Mouse (Mus musculus): ENCODE data around the gene Arl1.
"Not testable (repeated sequence)": the region's sequence is repeated elsewhere in the genome, so short reads cannot be mapped to it uniquely, and the experiment has no call there.

The Arl1 gene

DNA sequence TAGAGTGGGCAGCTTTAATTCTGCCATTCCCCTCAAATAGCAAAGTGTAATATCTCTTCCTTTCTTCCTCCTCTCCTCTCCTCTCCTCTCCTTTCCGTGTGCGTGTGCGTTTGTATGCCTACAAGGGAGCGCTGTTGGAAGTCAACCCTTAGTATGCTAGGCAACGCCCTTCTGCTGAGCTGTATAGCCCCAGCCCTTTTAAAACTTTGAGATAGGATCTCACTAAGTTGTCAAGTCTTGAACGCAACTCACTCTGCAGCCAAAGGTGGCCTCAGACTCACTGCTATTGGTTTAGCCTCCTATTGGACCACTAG, 1.6 kb downstream of the Arl1 start:
- Histone ChIP-seq H3K4me1 (replicated peaks; ENCODE audit: low read depth, low read length) (peaks cover 16% of the 10 kb centered on the region), H3K36me3 (ENCODE audit: insufficient read depth, low read length) (peaks cover 27% of the 10 kb centered on the region), H3K9me3 (ENCODE audit: low read length) (no peaks in the 10 kb centered on the region), H3K27me3 (ENCODE audit: insufficient read depth, low read length) (peaks cover 15% of the 10 kb centered on the region; the same call in 1 of the 2 replicates), H3K4me3 (replicated peaks; ENCODE audit: low read length) (peak overlapping the region; percentile 96)
- TF ChIP-seq NANOG (IDR thresholded peaks at IDR 0.05; ENCODE audit: borderline replicate concordance, low read length) (no peak), POU5F1 (IDR thresholded peaks at IDR 0.05; ENCODE audit: borderline replicate concordance, low read length) (no peak), CTCF (conservative IDR thresholded peaks at IDR 0.05; ENCODE audit: low read length) (no peak)

DNA sequence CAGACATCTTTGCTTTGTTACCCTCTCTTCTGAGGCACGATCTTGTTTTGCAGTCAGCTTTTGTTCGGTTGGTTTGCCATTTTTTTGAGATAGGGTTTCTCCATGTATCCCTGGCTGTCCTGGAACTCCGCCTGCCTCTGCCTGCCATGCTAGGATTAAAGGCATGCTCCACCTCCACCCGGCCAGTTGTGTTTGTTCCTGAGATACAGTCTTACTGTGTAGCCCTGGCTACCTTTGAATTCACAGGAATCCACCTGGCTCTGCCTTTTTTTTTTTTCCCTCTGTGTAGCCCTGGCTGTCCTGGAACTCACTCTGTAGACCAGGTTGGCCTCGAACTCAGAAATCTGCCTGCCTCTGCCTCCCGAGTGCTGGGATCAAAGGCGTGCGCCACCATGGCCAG, 8.4 kb downstream of the Arl1 start:
- not testable (repeated sequence) for H3K27me3 ChIP-seq (ENCODE audit: insufficient read depth, low read length); H3K4me3 ChIP-seq (replicated peaks; ENCODE audit: low read length)
- Histone ChIP-seq H3K36me3 (ENCODE audit: insufficient read depth, low read length) (peaks cover 78% of the 10 kb centered on the region), H3K9me3 (ENCODE audit: low read length) (peaks cover 18% of the 10 kb centered on the region), H3K4me1 (replicated peaks; ENCODE audit: low read depth, low read length) (peaks cover 10% of the 10 kb centered on the region; the same call in 1 of the 2 replicates)

DNA sequence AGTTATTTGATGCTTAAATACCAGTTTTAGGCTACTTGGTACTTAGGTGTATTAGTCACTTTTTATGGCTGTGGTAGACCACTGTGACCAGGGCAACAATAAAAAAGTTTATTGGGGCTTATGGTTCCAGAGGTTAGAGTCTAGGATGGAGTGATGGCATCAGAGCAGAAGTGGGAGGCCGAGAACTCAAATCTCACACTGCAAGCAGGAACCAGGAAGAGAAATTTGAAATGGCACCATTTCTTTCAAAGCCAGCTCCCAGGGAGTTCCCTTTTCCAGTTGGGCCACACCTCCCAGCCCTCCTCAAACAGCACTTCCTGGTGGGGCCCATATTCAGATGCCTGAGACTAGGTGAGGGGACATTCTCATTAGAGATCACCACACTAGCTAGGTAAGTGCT, 9.2 kb downstream of the Arl1 start:
- no peak for TF ChIP-seq POU5F1 (IDR thresholded peaks at IDR 0.05; ENCODE audit: borderline replicate concordance, low read length)
- TF ChIP-seq NANOG (IDR thresholded peaks at IDR 0.05; ENCODE audit: borderline replicate concordance, low read length): no peak
- no peak for TF ChIP-seq CTCF (conservative IDR thresholded peaks at IDR 0.05; ENCODE audit: low read length)
- Histone ChIP-seq H3K9me3 (ENCODE audit: low read length) (peaks cover 18% of the 10 kb centered on the region), H3K4me1 (replicated peaks; ENCODE audit: low read depth, low read length) (peaks cover 10% of the 10 kb centered on the region; the same call in 1 of the 2 replicates), H3K27me3 (ENCODE audit: insufficient read depth, low read length) (no peaks in the 10 kb centered on the region), H3K36me3 (ENCODE audit: insufficient read depth, low read length) (peaks cover 79% of the 10 kb centered on the region), H3K4me3 (replicated peaks; ENCODE audit: low read length) (no peak overlapping the region)

DNA sequence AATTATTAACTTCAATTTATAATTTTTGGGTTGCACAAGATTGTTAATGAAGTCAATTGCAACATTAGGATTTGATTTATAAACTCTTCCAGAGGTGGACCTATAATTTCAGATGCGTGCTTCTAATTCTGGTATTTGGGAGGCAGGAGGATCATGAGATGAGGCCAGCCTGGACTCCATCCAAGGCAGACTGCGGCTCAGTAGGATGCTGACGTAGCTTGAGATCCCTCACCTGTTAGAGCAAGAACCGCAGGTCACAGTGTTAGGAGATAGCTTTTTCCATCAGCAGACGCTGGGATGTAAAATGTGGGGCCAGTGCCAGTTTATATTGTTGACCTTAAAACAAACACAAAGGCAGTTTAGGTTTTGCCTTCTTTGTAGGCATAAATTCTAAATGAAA, 10.1 kb downstream of the Arl1 start:
- no peak overlapping the region for H3K4me3 ChIP-seq (replicated peaks; ENCODE audit: low read length)
- H3K36me3 ChIP-seq (ENCODE audit: insufficient read depth, low read length): peaks cover 83% of the 10 kb centered on the region
- TF ChIP-seq CTCF (conservative IDR thresholded peaks at IDR 0.05; ENCODE audit: low read length): no peak
- no peak for TF ChIP-seq POU5F1 (IDR thresholded peaks at IDR 0.05; ENCODE audit: borderline replicate concordance, low read length)
- peaks cover 10% of the 10 kb centered on the region; the same call in 1 of the 2 replicates for H3K4me1 ChIP-seq (replicated peaks; ENCODE audit: low read depth, low read length)
- H3K9me3 ChIP-seq (ENCODE audit: low read length): peaks cover 18% of the 10 kb centered on the region
- no peaks in the 10 kb centered on the region for H3K27me3 ChIP-seq (ENCODE audit: insufficient read depth, low read length)

DNA sequence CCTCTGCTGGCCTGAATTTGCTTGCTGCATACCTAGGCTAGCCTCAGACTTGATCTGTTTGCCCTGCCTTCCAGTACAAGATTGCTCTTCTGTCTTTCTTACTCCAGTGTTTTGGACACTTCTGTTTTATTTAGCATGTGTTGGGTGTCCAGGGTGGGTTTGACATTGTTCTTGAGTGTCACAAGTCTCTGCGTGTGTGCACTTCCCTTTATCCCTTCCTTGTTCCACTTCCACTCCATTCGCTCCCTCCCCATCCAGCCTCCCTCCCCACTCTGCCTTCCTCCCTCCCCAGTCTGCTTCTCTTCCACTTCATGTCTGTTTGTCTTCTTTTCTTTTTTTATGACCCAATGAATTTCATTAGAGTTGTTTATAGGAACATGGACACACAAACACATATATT, 10.8 kb downstream of the Arl1 start:
- Histone ChIP-seq H3K4me3 (replicated peaks; ENCODE audit: low read length) (no peak overlapping the region), H3K4me1 (replicated peaks; ENCODE audit: low read depth, low read length) (peaks cover 10% of the 10 kb centered on the region; the same call in 1 of the 2 replicates), H3K36me3 (ENCODE audit: insufficient read depth, low read length) (peaks cover 81% of the 10 kb centered on the region), H3K9me3 (ENCODE audit: low read length) (peaks cover 18% of the 10 kb centered on the region), H3K27me3 (ENCODE audit: insufficient read depth, low read length) (no peaks in the 10 kb centered on the region)
- TF ChIP-seq NANOG (IDR thresholded peaks at IDR 0.05; ENCODE audit: borderline replicate concordance, low read length) (no peak), POU5F1 (IDR thresholded peaks at IDR 0.05; ENCODE audit: borderline replicate concordance, low read length) (no peak), CTCF (conservative IDR thresholded peaks at IDR 0.05; ENCODE audit: low read length) (no peak)

DNA sequence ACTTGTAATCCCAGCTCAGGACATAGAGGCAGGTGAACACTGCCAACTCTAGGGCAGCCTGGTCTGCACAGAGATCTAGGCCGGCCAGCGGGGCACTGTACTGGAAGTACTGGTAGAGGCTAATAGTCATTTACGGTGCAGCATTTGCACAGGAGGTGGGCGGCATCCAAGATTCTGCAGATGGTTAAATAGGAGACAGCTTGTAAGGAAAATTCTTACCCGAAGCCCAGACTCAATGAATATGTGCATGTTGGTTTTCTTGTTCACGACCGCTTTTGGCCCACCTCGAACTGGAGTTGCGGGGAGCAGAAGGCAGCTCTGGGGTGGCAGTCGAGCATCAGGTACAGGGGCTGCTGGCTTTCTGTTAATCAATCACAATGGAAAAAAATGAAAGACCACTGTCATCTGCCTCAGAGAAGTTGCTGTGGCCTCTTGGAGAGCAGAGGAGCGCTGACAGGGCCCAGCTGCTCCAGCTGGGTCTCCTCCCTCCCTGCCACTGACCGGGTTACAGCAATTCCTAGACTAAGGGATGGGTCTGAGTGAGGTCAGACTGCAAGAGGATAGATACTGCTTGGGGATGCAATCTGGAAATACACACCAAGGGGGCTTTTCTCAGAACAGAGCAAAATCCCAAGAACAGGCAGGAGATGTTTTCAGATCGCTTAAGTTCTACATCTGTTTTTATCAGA, 31.0 kb downstream of the Arl1 start:
- H3K36me3 ChIP-seq (ENCODE audit: insufficient read depth, low read length): peaks cover 100% of the 10 kb centered on the region
- TF ChIP-seq NANOG (IDR thresholded peaks at IDR 0.05; ENCODE audit: borderline replicate concordance, low read length) (no peak), CTCF (conservative IDR thresholded peaks at IDR 0.05; ENCODE audit: low read length) (no peak), POU5F1 (IDR thresholded peaks at IDR 0.05; ENCODE audit: borderline replicate concordance, low read length) (no peak)
- H3K27me3 ChIP-seq (ENCODE audit: insufficient read depth, low read length): no peaks in the 10 kb centered on the region
- no peaks in the 10 kb centered on the region for H3K4me1 ChIP-seq (replicated peaks; ENCODE audit: low read depth, low read length)
- H3K4me3 ChIP-seq (replicated peaks; ENCODE audit: low read length): no peak overlapping the region
- no peaks in the 10 kb centered on the region for H3K9me3 ChIP-seq (ENCODE audit: low read length)

DNA sequence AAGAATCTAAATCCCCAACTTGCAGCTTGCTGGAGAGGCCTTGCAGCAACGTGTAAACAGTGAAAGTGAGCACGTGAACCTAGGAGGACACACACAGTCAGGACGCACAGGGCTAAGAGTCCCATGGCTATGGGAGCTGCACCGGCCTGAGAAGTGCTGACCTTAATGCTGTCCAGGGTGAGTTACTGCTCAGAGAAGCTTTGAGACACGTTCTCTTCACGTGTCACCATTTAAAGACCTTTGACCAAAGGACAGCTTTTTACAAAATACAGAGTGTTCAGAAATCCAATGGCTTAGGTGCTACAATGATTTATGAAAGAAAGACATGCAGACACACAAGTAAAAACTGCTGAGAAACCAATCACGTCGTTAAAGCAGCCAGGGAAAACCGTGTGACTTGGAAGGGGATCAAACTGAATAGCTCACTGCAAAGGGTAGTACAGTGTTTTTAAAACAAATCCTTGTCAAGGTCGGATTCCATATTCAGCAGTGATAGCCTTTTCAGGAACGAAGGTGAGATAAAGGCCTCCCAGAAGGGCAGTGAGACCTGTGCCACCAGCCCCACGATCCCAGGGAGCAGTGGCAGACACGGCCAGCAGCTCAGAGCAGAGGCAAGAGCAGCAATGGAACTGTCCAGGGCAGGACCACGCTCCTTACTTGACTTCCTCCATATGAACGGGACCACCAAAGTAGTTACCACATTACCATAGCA, 34.9 kb downstream of the Arl1 start:
- Histone ChIP-seq H3K4me1 (replicated peaks; ENCODE audit: low read depth, low read length) (no peaks in the 10 kb centered on the region), H3K4me3 (replicated peaks; ENCODE audit: low read length) (no peak overlapping the region), H3K27me3 (ENCODE audit: insufficient read depth, low read length) (no peaks in the 10 kb centered on the region), H3K9me3 (ENCODE audit: low read length) (no peaks in the 10 kb centered on the region), H3K36me3 (ENCODE audit: insufficient read depth, low read length) (peaks cover 100% of the 10 kb centered on the region)
- no peak for TF ChIP-seq CTCF (conservative IDR thresholded peaks at IDR 0.05; ENCODE audit: low read length)
- no peak for TF ChIP-seq POU5F1 (IDR thresholded peaks at IDR 0.05; ENCODE audit: borderline replicate concordance, low read length)
- no peak for TF ChIP-seq NANOG (IDR thresholded peaks at IDR 0.05; ENCODE audit: borderline replicate concordance, low read length)

DNA sequence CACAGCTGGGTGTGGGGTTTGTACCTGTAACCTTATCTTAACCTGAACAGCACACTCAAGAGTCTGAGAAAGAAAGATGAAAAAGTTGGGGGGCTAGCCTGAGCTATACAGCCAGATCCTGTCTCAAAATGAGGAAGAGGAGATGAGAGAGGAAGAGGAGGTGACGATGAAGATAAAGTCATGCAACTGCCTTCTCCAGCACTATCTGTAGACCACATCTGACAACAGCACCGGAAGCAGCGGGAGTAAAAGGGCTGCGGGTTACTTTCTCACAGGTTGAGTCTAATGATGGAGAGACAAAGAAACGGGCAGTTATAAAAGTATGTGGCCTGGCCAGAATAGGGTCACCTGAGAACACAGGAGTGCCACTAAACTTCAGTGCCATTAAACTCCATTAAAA, 38.3 kb downstream of the Arl1 start:
- Histone ChIP-seq H3K4me1 (replicated peaks; ENCODE audit: low read depth, low read length) (no peaks in the 10 kb centered on the region), H3K36me3 (ENCODE audit: insufficient read depth, low read length) (peaks cover 100% of the 10 kb centered on the region), H3K4me3 (replicated peaks; ENCODE audit: low read length) (no peak overlapping the region), H3K9me3 (ENCODE audit: low read length) (no peaks in the 10 kb centered on the region), H3K27me3 (ENCODE audit: insufficient read depth, low read length) (no peaks in the 10 kb centered on the region)
- TF ChIP-seq NANOG (IDR thresholded peaks at IDR 0.05; ENCODE audit: borderline replicate concordance, low read length) (no peak), POU5F1 (IDR thresholded peaks at IDR 0.05; ENCODE audit: borderline replicate concordance, low read length) (no peak), CTCF (conservative IDR thresholded peaks at IDR 0.05; ENCODE audit: low read length) (no peak)

DNA sequence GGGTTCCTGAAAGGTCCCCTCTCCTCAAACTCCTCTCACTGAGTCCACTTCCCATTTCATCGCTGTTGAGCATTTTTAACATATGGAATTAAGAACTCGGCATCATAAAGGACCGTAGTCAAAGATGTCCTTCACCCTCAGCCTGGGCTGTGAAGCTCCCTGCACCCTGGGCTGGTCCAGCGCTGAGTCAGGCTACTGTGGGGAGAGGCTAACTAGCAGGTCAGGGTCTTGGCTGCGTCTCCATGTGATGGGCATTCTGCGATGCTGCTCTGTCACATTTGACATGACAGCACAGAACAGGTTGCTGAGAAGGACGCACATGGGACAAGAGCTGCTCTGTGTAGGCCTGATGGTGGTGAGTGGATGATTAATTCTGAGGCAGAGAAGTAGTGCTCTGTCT, 39.0 kb downstream of the Arl1 start:
- no peaks in the 10 kb centered on the region for H3K4me1 ChIP-seq (replicated peaks; ENCODE audit: low read depth, low read length)
- no peaks in the 10 kb centered on the region for H3K9me3 ChIP-seq (ENCODE audit: low read length)
- H3K4me3 ChIP-seq (replicated peaks; ENCODE audit: low read length): no peak overlapping the region
- H3K27me3 ChIP-seq (ENCODE audit: insufficient read depth, low read length): no peaks in the 10 kb centered on the region
- TF ChIP-seq CTCF (conservative IDR thresholded peaks at IDR 0.05; ENCODE audit: low read length): no peak
- no peak for TF ChIP-seq NANOG (IDR thresholded peaks at IDR 0.05; ENCODE audit: borderline replicate concordance, low read length)
- TF ChIP-seq POU5F1 (IDR thresholded peaks at IDR 0.05; ENCODE audit: borderline replicate concordance, low read length): no peak
- H3K36me3 ChIP-seq (ENCODE audit: insufficient read depth, low read length): peaks cover 100% of the 10 kb centered on the region

DNA sequence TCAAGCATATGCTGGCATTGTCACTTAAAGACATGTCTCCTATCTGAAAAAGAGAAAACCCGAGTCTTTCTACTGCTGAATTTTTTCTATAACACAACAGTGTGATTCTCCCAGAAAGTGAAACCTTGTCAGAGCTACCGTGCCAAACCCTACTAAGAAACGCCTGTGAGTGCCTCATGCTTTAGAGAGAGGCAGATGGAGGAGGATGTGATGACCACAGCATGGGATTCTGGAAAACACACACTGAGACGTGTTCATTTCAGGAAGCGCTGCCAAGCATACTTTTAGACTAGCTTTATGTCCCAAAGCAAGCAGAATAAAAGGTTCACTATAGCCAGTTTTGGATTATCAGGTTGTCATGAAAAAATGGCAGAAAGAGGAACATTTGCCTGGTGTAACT, 42.3 kb downstream of the Arl1 start:
- not testable (repeated sequence) for H3K4me1 ChIP-seq (replicated peaks; ENCODE audit: low read depth, low read length)

More for the DNA sequence above, 42.3 kb downstream of the Arl1 start:
- H3K27me3 ChIP-seq (ENCODE audit: insufficient read depth, low read length); H3K9me3 ChIP-seq (ENCODE audit: low read length); H3K4me3 ChIP-seq (replicated peaks; ENCODE audit: low read length): not testable (repeated sequence)
- peaks cover 99% of the 10 kb centered on the region for H3K36me3 ChIP-seq (ENCODE audit: insufficient read depth, low read length)
